Mouse (Mus musculus) G1E-ER4 (cell line): ENCODE measurements around the gene Cd47. TPM values are rescaled to one million over a fixed set of nuclear protein-coding genes. Genes with fewer than 3 reads are reported as not detected.

Experiments used
- GATA1 ChIP-seq: IDR thresholded peaks from one replicate; pipeline ENCODE4 v1.8.0; 2012; ENCODE audit warnings: low read length, inconsistent platforms
- polyA plus RNA-seq: library from polyadenylated mRNA; stranded (reverse); fragments of >175 nt; gene quantifications from 2 replicates; pipeline ENCODE4 v1.2.3, GENCODE M21; 2012

The Cd47 gene
- polyA plus RNA-seq, 1 experiment, result 150 TPM

DNA sequence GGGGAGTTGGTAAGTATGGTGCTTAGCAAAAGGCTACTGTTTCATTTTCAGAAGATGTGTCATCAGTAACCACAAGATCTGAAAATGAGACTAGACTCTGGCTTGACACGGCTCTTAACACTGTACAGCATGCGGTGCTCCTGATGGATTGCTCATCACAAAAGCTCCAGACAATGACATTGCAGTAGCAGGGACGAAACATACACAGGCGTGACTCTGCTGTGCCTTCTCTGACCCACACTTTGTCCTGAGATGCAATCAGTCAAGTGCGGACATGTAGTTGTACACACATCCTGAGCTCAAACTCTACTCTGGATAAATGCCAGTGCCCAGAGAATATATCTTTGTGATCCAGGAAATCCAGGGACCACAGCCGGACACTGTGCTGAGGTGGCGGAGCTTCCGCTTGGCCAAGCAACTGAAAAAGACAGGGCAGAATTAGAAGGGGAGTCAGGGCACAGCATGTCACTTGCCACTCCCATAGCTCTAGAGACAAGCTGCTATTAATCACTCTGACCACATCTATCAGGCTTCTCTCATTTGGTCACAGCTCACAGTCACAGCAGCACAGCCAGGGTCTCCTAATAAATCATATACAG, 151.7 kb downstream of the Cd47 start:
- no peak for TF ChIP-seq GATA1

- TF ChIP-seq GATA1, result no peak
Observed at GRCm38 (mm10) chr16:49953817-49954216, 153.5 kb downstream of the Cd47 start.

- TF ChIP-seq GATA1, result no peak
Observed at GRCm38 (mm10) chr16:49954909-49955308, 154.6 kb downstream of the Cd47 start.

- no peak for TF ChIP-seq GATA1
Observed at GRCm38 (mm10) chr16:49955325-49955724, 155.0 kb downstream of the Cd47 start.

DNA sequence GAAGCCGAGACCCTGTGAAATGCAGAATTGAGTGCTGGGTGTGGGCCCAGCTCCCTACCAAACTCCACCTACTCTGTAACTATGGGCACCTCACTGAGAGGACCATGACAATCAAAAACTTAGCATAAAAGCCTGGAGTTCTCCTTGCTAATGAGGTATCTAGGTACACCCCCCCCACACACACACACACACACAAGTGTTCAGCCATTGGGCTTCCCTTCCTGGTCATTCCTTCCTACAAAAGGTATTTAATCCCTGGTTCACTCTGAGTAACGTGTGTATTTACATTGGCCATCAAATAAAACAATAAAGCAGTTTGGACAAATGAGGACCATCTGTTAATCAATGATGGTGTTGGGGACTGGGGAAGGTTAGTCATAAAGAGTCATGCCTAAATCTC, 155.6 kb downstream of the Cd47 start:
- no peak for TF ChIP-seq GATA1

GRCm38 (mm10) chr16:49956531-49957302, 156.4 kb downstream of the Cd47 start:
- no peak for TF ChIP-seq GATA1

DNA sequence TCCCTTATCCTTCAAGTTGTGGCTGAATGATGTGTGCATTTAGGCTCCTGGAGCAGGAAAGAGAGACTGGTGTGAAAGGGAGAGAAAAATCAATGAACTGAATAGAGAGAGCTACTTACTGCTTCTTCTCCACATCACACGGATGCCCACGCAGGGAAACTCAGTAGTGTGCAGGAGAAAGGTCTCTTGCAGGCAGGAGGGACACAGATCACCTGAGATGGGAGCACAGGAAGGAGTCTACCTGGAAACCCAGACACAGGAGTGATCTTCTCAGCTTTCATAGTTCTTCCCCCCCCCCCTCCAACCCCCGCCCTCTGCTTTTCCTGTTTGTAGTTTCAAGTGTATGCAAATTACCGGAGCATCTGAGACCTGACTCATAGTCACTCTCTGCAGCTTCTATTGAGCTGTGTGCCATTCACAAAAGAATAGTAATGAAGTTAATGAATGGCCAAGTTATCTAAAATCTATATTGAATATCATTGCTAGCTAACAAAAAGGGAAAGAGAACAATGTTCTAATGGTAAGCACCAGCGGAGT, 158.6 kb downstream of the Cd47 start:
- no peak for TF ChIP-seq GATA1

DNA sequence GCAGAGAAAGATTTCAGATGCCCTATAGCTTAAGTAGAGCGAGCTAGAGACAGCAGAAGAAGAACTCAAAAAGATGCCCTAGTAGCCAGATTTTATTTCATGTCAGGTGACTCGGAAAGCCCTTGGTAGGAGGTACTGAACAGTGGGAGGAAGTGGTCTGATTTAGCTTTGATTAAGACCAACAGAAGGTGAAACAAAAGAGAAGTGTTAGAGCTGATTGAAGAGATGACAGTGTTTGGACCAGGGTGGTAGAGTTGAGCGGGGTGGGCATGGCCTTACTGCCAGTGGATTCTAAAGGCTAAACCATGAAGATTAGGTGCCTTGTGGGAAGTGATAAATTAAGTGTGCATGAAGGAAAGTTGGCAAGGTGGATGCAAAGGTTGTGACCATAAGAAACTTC, 162.0 kb downstream of the Cd47 start:
- no peak for TF ChIP-seq GATA1

- TF ChIP-seq GATA1, result no peak
Observed at GRCm38 (mm10) chr16:49964321-49964986, 164.1 kb downstream of the Cd47 start.

Other genes with a start within 250 kb of the Cd47 start
- gene Ift57, start 101.3 kb upstream of the Cd47 start, polyA plus RNA-seq, result 20.3 and 28.4 TPM in 2 replicates